Mouse (Mus musculus) bone marrow, adult 2 months (tissue): ENCODE measurements at regions not wholly inside any gene's neighbourhood (a gene's known extent, or its start where the extent isn't known, plus 50 kb on each side); places are given as distances from the start of the nearest gene placed in this dataset.

Source experiments
- CTCF ChIP-seq: fragments of 200-500 bp; IDR thresholded peaks from 2 replicates; pipeline ENCODE4 v1.5.1; 2011; ENCODE audit warnings: low read length, control low read depth; ENCODE audit not compliant: control insufficient read depth, insufficient read depth
- POLR2A ChIP-seq: fragments of 200-500 bp; IDR thresholded peaks from 2 replicates; pipeline ENCODE4 v1.6.1; 2011; ENCODE audit warnings: low read depth, mild to moderate bottlenecking, control low read depth, low read length, borderline replicate concordance; ENCODE audit not compliant: control insufficient read depth

- TF ChIP-seq POLR2A = no peak
- no peak for TF ChIP-seq CTCF
Measured at GRCm38 (mm10) chr14:79856245-79856644, 85.1 kb upstream of the Pcdh8 start.
